ENCODE assay signal across 8 mouse cellular contexts in the genomic region with DNA sequence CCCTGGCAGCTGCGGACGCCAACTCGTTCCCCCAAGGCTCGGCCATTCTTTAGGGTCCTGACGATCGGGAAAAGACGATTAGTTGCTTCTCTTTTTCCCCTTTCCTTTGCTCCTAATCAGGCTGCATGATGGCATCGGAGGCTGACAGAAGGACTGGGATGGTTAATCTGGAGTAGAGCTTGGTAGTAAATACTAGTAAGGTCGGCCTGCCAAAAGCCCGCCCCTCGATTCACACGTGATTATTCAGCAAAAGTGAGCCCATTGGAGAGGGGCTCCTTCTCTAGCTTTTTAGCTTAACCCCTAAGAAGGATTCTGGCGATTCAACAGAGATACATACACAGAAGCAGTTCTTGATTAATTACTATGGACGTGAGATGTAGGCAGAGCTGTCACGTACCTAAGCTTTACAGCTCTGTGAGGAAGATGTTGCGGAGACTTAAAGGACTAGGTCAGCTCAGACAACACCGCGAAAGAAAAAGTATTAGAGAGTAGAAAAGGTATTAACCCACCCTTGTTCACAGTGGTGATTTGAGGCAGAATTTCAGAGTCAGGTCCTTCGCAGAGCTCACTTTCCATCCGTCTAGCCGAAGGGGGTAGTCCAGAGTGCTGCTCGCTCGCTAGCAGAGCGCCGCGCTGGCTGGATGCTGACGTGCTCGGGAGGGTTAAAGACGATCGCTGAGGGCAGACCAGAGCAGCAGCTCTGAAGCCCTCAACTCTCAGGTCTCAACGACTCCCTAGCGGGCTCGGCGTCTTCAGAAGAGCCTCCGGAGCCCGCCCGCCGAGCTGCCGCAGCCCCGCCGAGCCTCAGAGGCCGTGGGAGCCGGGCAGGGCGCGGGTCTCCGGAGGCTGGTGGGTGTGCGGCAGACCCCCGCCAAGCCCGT. TPM values are rescaled to one million over a fixed set of nuclear protein-coding genes. Genes with fewer than 3 reads are reported as not detected.
DNase-seq lines count a peak whose midpoint lies in the region; ATAC-seq and TF ChIP-seq lines count a peak whose summit lies in the region.

No protein-coding gene starts in this region.

- WGBS in limb, embryonic 14.5 days, result 1% methylated on average over 39 of the region's 49 CpGs
- under 1% methylated on average over 48 of the region's 49 CpGs for WGBS in midbrain, embryonic 15.5 days

- H3K36me3 ChIP-seq in limb, embryonic 14.5 days (ENCODE audit: control insufficient read depth, insufficient read depth, low read length), result no peaks in the 10 kb centered on the region
- H3K36me3 ChIP-seq in midbrain, embryonic 15.5 days (replicated peaks), result no peaks in the 10 kb centered on the region

- TF ChIP-seq POLR2A in limb, embryonic 14.5 days (IDR thresholded peaks at IDR 0.05; ENCODE audit: borderline replicate concordance, extremely low read depth, insufficient read depth, insufficient read length), result no peak

- peak; percentile 5 to 39 for DNase-seq in right cerebral cortex, adult 2 months (ENCODE audit: low spot score in 2 of 2)
- no peak for DNase-seq in right cerebral cortex, adult 18-20 months
- peak; percentile 38 to 41 for DNase-seq in cerebellum, postnatal 36 days
- DNase-seq in gastrocnemius, postnatal 14 days, result peak; percentile 82
- DNase-seq in induced T-regulatory cell, adult 2 months (ENCODE audit: low read depth), result peak; percentile 82
- DNase-seq in limb, embryonic 14.5 days (ENCODE audit: low spot score), result peak; percentile 71
- peak; percentile 61 to 79 for DNase-seq in spleen, postnatal 36 days (ENCODE audit: low spot score in 2 of 2)

- no peak overlapping the region for H3K27ac ChIP-seq in limb, embryonic 14.5 days (replicated peaks; ENCODE audit: low read depth, low read length)
- H3K27ac ChIP-seq in midbrain, embryonic 15.5 days, result no peak overlapping the region

- peak overlapping the region; percentile 89 for H3K9ac ChIP-seq in limb, embryonic 14.5 days (ENCODE audit: low read depth, low read length, severe bottlenecking)
- peak overlapping the region; percentile 33 for H3K9ac ChIP-seq in midbrain, embryonic 15.5 days

- peaks cover 7% of the 10 kb centered on the region; the same call in 1 of the 2 replicates for H3K4me1 ChIP-seq in limb, embryonic 14.5 days (ENCODE audit: control insufficient read depth, insufficient read depth, low read length)
- H3K4me1 ChIP-seq in midbrain, embryonic 15.5 days, result peaks cover 22% of the 10 kb centered on the region

- ATAC-seq in limb, embryonic 14.5 days (ENCODE audit: low FRiP score, low read depth), result no peak
- peak; percentile 74 for ATAC-seq in midbrain, embryonic 15.5 days (replicated peaks)

- peak overlapping the region; percentile 71 for H3K4me3 ChIP-seq in limb, embryonic 14.5 days (replicated peaks; ENCODE audit: low read length)
- H3K4me3 ChIP-seq in midbrain, embryonic 15.5 days, result peak overlapping the region; percentile 49

- H3K4me2 ChIP-seq in limb, embryonic 14.5 days (replicated peaks; ENCODE audit: low read depth, low read length, severe bottlenecking), result peak overlapping the region; percentile 97
- peak overlapping the region; percentile 82 for H3K4me2 ChIP-seq in midbrain, embryonic 15.5 days

- H3K9me3 ChIP-seq in limb, embryonic 14.5 days (ENCODE audit: control insufficient read depth, low read length), result no peaks in the 10 kb centered on the region
- no peaks in the 10 kb centered on the region for H3K9me3 ChIP-seq in midbrain, embryonic 15.5 days

- H3K27me3 ChIP-seq in limb, embryonic 14.5 days (ENCODE audit: control insufficient read depth, insufficient read depth, low read length), result peaks cover 37% of the 10 kb centered on the region
- H3K27me3 ChIP-seq in midbrain, embryonic 15.5 days (replicated peaks), result peaks cover 30% of the 10 kb centered on the region

- intact Hi-C loops in gastrocnemius, postnatal 14 days (cut with DNase I; ENCODE audit: low total_unique reads), result no loop called here

RNA-seq across cellular contexts. Expression of gene Cdkn2c, which starts 1.6 kb away (rescaled TPM):
- total RNA-seq in gastrocnemius, postnatal 14 days (2021), result 10 to 100 TPM; 12.2 to 12.4 TPM
- 12.6 and 14.5 TPM in 2 replicates for polyA plus RNA-seq in limb, embryonic 14.5 days (2012; rRNA removed)
- polyA plus RNA-seq in limb, embryonic 14.5 days (2014; fragmentation: Nextera tagmentation; extraction: Ambion mirVana), result 11.8 and 13.4 TPM in 2 replicates
- polyA plus RNA-seq in midbrain, embryonic 15.5 days (2015; fragmentation: Nextera tagmentation; extraction: Ambion mirVana), result 2.5 and 2.6 TPM in 2 replicates

RNA-seq across cellular contexts. Expression of gene Faf1, which starts 11.0 kb away (rescaled TPM):
- total RNA-seq in gastrocnemius, postnatal 14 days (2021), result 10 to 100 TPM; 23.1 to 23.6 TPM
- polyA plus RNA-seq in limb, embryonic 14.5 days (2012; rRNA removed), result 14.2 and 16.8 TPM in 2 replicates
- 32.2 and 33.0 TPM in 2 replicates for polyA plus RNA-seq in limb, embryonic 14.5 days (2014; fragmentation: Nextera tagmentation; extraction: Ambion mirVana)
- polyA plus RNA-seq in midbrain, embryonic 15.5 days (2015; fragmentation: Nextera tagmentation; extraction: Ambion mirVana), result 31.5 TPM in 2 replicates
